Mouse (Mus musculus): ENCODE measurements around the gene Dcp1a.

GRCm38 (mm10) chr14:30551981-30552380, 72.6 kb downstream of the Dcp1a start:
- TF ChIP-seq CTCF (IDR thresholded peaks at IDR 0.05; ENCODE audit: extremely low read depth, insufficient read depth, insufficient read length, insufficient replicate concordance) (no peak), POLR2A (IDR thresholded peaks at IDR 0.05; ENCODE audit: low read depth, low read length) (no peak)
